ENCODE assay signal across 15 mouse cellular contexts in the genomic region with DNA sequence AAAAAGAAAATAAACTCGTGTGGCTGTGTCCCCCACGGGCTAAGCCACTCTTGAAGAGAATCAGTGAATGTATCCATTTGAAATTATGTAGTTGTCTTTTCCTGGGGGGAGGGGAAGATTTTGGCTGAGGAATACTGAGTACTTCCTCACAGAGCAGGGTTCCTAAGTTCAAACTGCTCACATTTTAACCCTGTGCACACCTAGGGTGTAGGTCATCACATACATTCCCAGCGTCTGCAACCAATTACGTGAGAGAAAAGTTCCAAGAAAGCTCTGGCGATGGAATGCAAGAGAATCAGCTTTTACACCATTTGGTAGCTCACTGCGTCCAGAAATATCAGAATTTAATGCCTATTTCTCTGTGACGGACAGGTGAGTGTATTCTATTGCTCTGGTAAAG. TPM values are rescaled to one million over a fixed set of nuclear protein-coding genes. Genes with fewer than 3 reads are reported as not detected.
A peak's percentile ranks its signal among the peaks of the same experiment; 100 is the strongest.
DNase-seq lines count a peak whose midpoint lies in the region; ATAC-seq and TF ChIP-seq lines count a peak whose summit lies in the region.
"Had no signal": no experiment of that assay in that cellular context is flagged by ENCODE, and none has a peak within 500 bp of the region (broad histone marks: within the 10 kb centered on the region; RNA-seq: fewer than 3 reads in every experiment).

No protein-coding gene starts in this region.

- no peaks in the 10 kb centered on the region for H3K9me3 ChIP-seq in heart, embryonic 12.5 days (replicated peaks)
- H3K9me3 ChIP-seq in midbrain, embryonic 12.5 days: no peaks in the 10 kb centered on the region
- H3K9me3 ChIP-seq in midbrain, embryonic 11.5 days (ENCODE audit: control insufficient read depth, low read length): no peaks in the 10 kb centered on the region
- no peaks in the 10 kb centered on the region for H3K9me3 ChIP-seq in midbrain, embryonic 15.5 days
- H3K9me3 ChIP-seq in intestine, postnatal 0 days (ENCODE audit: control insufficient read depth): no peaks in the 10 kb centered on the region

- H3K4me1 ChIP-seq in heart, embryonic 12.5 days (replicated peaks): peaks cover 94% of the 10 kb centered on the region
- peaks cover 82% of the 10 kb centered on the region for H3K4me1 ChIP-seq in midbrain, embryonic 12.5 days
- H3K4me1 ChIP-seq in midbrain, embryonic 11.5 days (ENCODE audit: control insufficient read depth, insufficient read depth, low read length): peaks cover 64% of the 10 kb centered on the region
- peaks cover 85% of the 10 kb centered on the region for H3K4me1 ChIP-seq in midbrain, embryonic 15.5 days
- H3K4me1 ChIP-seq in intestine, postnatal 0 days (replicated peaks; ENCODE audit: control insufficient read depth, insufficient read depth, low read length): 0 out of 2 replicates have a peak, but pooled peaks cover 8% of the 10 kb centered on the region

- no peak for ATAC-seq in heart, embryonic 12.5 days (ENCODE audit: insufficient number of reproducible peaks, low FRiP score)
- ATAC-seq in midbrain, embryonic 12.5 days (ENCODE audit: low FRiP score, low read depth): no peak
- no peak for ATAC-seq in midbrain, embryonic 11.5 days (ENCODE audit: low FRiP score)
- no peak for ATAC-seq in midbrain, embryonic 15.5 days (replicated peaks)
- no peak for ATAC-seq in intestine, postnatal 0 days

- no peak for DNase-seq in heart, postnatal 36 days
- no peak for DNase-seq in midbrain, embryonic 11.5 days (ENCODE audit: low spot score, missing footprints)
- DNase-seq in forelimb bud, embryonic 11.5 days (ENCODE audit: low read depth, low spot score): peak; percentile 61
- DNase-seq in spleen, adult 18-20 months: no peak
- DNase-seq: cerebellum, adult 11 months; gastrocnemius, postnatal 10 days; heart, postnatal 4 days; kidney, adult 8-10 months; lung, postnatal 14 days; retina, postnatal 1 day had no signal

- intact Hi-C loops in heart, postnatal 36 days (cut with DNase I): no loop called here

- WGBS in heart, embryonic 12.5 days: 57% methylated on average over 7 of the region's 7 CpGs
- WGBS in midbrain, embryonic 12.5 days: 40% methylated on average over 7 of the region's 7 CpGs
- WGBS in midbrain, embryonic 11.5 days: 44% methylated on average over 7 of the region's 7 CpGs
- WGBS in midbrain, embryonic 15.5 days: 40% methylated on average over 7 of the region's 7 CpGs
- WGBS in intestine, postnatal 0 days: 70% methylated on average over 7 of the region's 7 CpGs

- no peaks in the 10 kb centered on the region for H3K27me3 ChIP-seq in heart, embryonic 12.5 days (replicated peaks)
- H3K27me3 ChIP-seq in midbrain, embryonic 12.5 days: peaks cover 16% of the 10 kb centered on the region
- no peaks in the 10 kb centered on the region for H3K27me3 ChIP-seq in midbrain, embryonic 11.5 days (ENCODE audit: control insufficient read depth, insufficient read depth, low read length)
- H3K27me3 ChIP-seq in midbrain, embryonic 15.5 days (replicated peaks): no peaks in the 10 kb centered on the region
- H3K27me3 ChIP-seq in intestine, postnatal 0 days (replicated peaks; ENCODE audit: control insufficient read depth, insufficient read depth, low read length): no peaks in the 10 kb centered on the region

- no peak overlapping the region for H3K4me2 ChIP-seq in heart, embryonic 12.5 days
- peak overlapping the region; percentile 2; the same call in 1 of the 2 replicates for H3K4me2 ChIP-seq in midbrain, embryonic 12.5 days (replicated peaks)
- H3K4me2 ChIP-seq in midbrain, embryonic 11.5 days: no peak overlapping the region
- no peak overlapping the region for H3K4me2 ChIP-seq in midbrain, embryonic 15.5 days
- no peak overlapping the region for H3K4me2 ChIP-seq in intestine, postnatal 0 days (replicated peaks; ENCODE audit: low read depth)

- H3K4me3 ChIP-seq in heart, embryonic 12.5 days: no peak overlapping the region
- no peak overlapping the region for H3K4me3 ChIP-seq in midbrain, embryonic 12.5 days
- no peak overlapping the region for H3K4me3 ChIP-seq in midbrain, embryonic 11.5 days (ENCODE audit: low read depth, low read length)
- H3K4me3 ChIP-seq in midbrain, embryonic 15.5 days: no peak overlapping the region
- no peak overlapping the region for H3K4me3 ChIP-seq in intestine, postnatal 0 days (ENCODE audit: low read depth, low read length)

- no peak for TF ChIP-seq CTCF in intestine, postnatal 0 days (IDR thresholded peaks at IDR 0.05; ENCODE audit: low read depth)

- no peak overlapping the region for H3K27ac ChIP-seq in heart, embryonic 12.5 days (ENCODE audit: poor library complexity, severe bottlenecking)
- peak overlapping the region; percentile 56 for H3K27ac ChIP-seq in midbrain, embryonic 12.5 days (replicated peaks)
- H3K27ac ChIP-seq in midbrain, embryonic 11.5 days (ENCODE audit: low read depth, low read length): no peak overlapping the region
- peak overlapping the region; percentile 3; the same call in 1 of the 2 replicates for H3K27ac ChIP-seq in midbrain, embryonic 15.5 days
- no peak overlapping the region for H3K27ac ChIP-seq in intestine, postnatal 0 days (ENCODE audit: low read depth, low read length)
- H3K27ac ChIP-seq: liver, embryonic 14.5 days had no signal

- 0 out of 2 replicates have a peak overlapping the region, but pooled peaks have one; percentile 3 for H3K9ac ChIP-seq in heart, embryonic 12.5 days
- no peak overlapping the region for H3K9ac ChIP-seq in midbrain, embryonic 12.5 days (replicated peaks)
- H3K9ac ChIP-seq in midbrain, embryonic 11.5 days (ENCODE audit: low read length): no peak overlapping the region
- H3K9ac ChIP-seq in midbrain, embryonic 15.5 days: no peak overlapping the region
- no peak overlapping the region for H3K9ac ChIP-seq in intestine, postnatal 0 days (ENCODE audit: low read depth, low read length)
- H3K9ac ChIP-seq: liver, embryonic 14.5 days had no signal

- no peaks in the 10 kb centered on the region for H3K36me3 ChIP-seq in heart, embryonic 12.5 days
- no peaks in the 10 kb centered on the region for H3K36me3 ChIP-seq in midbrain, embryonic 12.5 days
- H3K36me3 ChIP-seq in midbrain, embryonic 11.5 days (ENCODE audit: control insufficient read depth, insufficient read depth, low read length): no peaks in the 10 kb centered on the region
- H3K36me3 ChIP-seq in midbrain, embryonic 15.5 days (replicated peaks): no peaks in the 10 kb centered on the region
- H3K36me3 ChIP-seq in intestine, postnatal 0 days (ENCODE audit: control insufficient read depth, insufficient read depth): no peaks in the 10 kb centered on the region

RNA-seq across cellular contexts. Expression of a gene that starts 43.0 kb away (rescaled TPM):
- 32.8 and 36.0 TPM in 2 replicates for polyA plus RNA-seq in heart, embryonic 12.5 days (2016; fragmentation: Nextera tagmentation; extraction: Ambion mirVana)
- total RNA-seq in heart, postnatal 36 days (2021): 10 to 100 TPM; 36.4 to 40.7 TPM
- 43.7 and 45.4 TPM in 2 replicates for polyA plus RNA-seq in midbrain, embryonic 12.5 days (2016; fragmentation: Nextera tagmentation; extraction: Ambion mirVana)
- polyA plus RNA-seq in midbrain, embryonic 11.5 days (2014; fragmentation: Nextera tagmentation; extraction: Ambion mirVana): 13.0 and 14.1 TPM in 2 replicates
- polyA plus RNA-seq in midbrain, embryonic 15.5 days (2015; fragmentation: Nextera tagmentation; extraction: Ambion mirVana): 28.2 and 28.7 TPM in 2 replicates
- polyA plus RNA-seq in intestine, postnatal 0 days (2015; fragmentation: Nextera tagmentation; extraction: Ambion mirVana): 4.5 and 5.3 TPM in 2 replicates

Comparison
In these comparisons a context has a peak if more than half of its experiments do, and no peak if none do; other contexts are left out.
1. H3K27ac ChIP-seq: peak in midbrain, embryonic 12.5 days (single experiment) and midbrain, embryonic 15.5 days (single experiment); none in heart, embryonic 12.5 days (single experiment), midbrain, embryonic 11.5 days (single experiment) and intestine, postnatal 0 days (single experiment).